Mouse (Mus musculus) hindbrain, embryonic 16.5 days (tissue): ENCODE measurements around the gene Kcp. TPM values are rescaled to one million over a fixed set of nuclear protein-coding genes. Genes with fewer than 3 reads are reported as not detected.

Experiments
- ATAC-seq: fragments of 200-750 bp; cut with Nextera tagmentation; 2 replicates; pipeline ENCODE4 v1.8.0; 2017; ENCODE audit warnings: moderate TSS enrichment, moderate library complexity
- H3K27ac ChIP-seq: fragments of 300-500 bp; sonication (generic); 2 replicates; pipeline ENCODE4 v1.5.1; 2014; ENCODE audit warnings: low read depth, mild to moderate bottlenecking, control low read depth, low read length, moderate library complexity
- H3K27me3 ChIP-seq: fragments of 300-500 bp; sonication (generic); replicated peaks from 2 replicates; pipeline ENCODE4 v1.6.1; 2014; ENCODE audit warnings: low read length; ENCODE audit not compliant: control insufficient read depth, insufficient read depth
- H3K36me3 ChIP-seq: fragments of 300-500 bp; sonication (generic); 2 replicates; pipeline ENCODE4 v1.6.1; 2014; ENCODE audit warnings: mild to moderate bottlenecking, low read length, moderate library complexity, mixed read lengths; ENCODE audit not compliant: control insufficient read depth, insufficient read depth
- H3K4me1 ChIP-seq: fragments of 300-500 bp; sonication (generic); 2 replicates; pipeline ENCODE4 v1.6.1; 2014; ENCODE audit warnings: low read depth, low read length; ENCODE audit not compliant: control insufficient read depth, insufficient read depth
- H3K4me2 ChIP-seq: fragments of 300-500 bp; sonication (generic); 2 replicates; pipeline ENCODE4 v1.6.1; 2014; ENCODE audit warnings: mild to moderate bottlenecking, low read length, control low read depth, moderate library complexity
- H3K4me3 ChIP-seq: fragments of 300-500 bp; sonication (generic); 2 replicates; pipeline ENCODE4 v1.5.1; 2014; ENCODE audit warnings: mild to moderate bottlenecking, low read length, control low read depth, moderate library complexity
- H3K9ac ChIP-seq: fragments of 300-500 bp; sonication (generic); 2 replicates; pipeline ENCODE4 v1.6.1; 2014; ENCODE audit warnings: low read depth, mild to moderate bottlenecking, control low read depth, low read length, moderate library complexity
- H3K9me3 ChIP-seq: fragments of 300-500 bp; sonication (generic); 2 replicates; pipeline ENCODE4 v1.6.1; 2014; ENCODE audit warnings: mild to moderate bottlenecking, low read length, moderate library complexity; ENCODE audit not compliant: control insufficient read depth
- WGBS: fragments of 180-500 bp; shearing (Covaris S2); extraction: QIAGEN DNeasy Blood & Tissue Kit; methylation state at CpG from one replicate; pipeline ENCODE4 v1.1.7; 2014; 5-methylcytosine and 5-hydroxymethylcytosine counted together
- polyA plus RNA-seq: library from polyadenylated mRNA; unstranded; fragments of >200 nt; fragmentation: Nextera tagmentation; extraction: Ambion mirVana; gene quantifications from 2 replicates; pipeline ENCODE4 v1.2.1, GENCODE M21; 2015

Kcp gene
- polyA plus RNA-seq, 1 experiment from 2014 or later = 15.0 TPM

- H3K27ac ChIP-seq = no peak overlapping the region
- no peaks in the 10 kb centered on the region for H3K9me3 ChIP-seq
- ATAC-seq = peak; percentile 16; the same call in 1 of the 2 replicates
- H3K9ac ChIP-seq = no peak overlapping the region; the same call in 1 of the 2 replicates
- H3K4me1 ChIP-seq = peaks cover 7% of the 10 kb centered on the region
- H3K36me3 ChIP-seq = no peaks in the 10 kb centered on the region
- H3K4me2 ChIP-seq = peak overlapping the region; percentile 66
- peaks cover 16% of the 10 kb centered on the region for H3K27me3 ChIP-seq
- WGBS = 22% methylated on average over 8 of the region's 8 CpGs
- H3K4me3 ChIP-seq = peak overlapping the region; percentile 54
Measured at GRCm38 (mm10) chr6:29506834-29507233, 918 bp downstream of the Kcp start.

GRCm38 (mm10) chr6:29505493-29505892, 2.3 kb downstream of the Kcp start:
- H3K9me3 ChIP-seq = no peaks in the 10 kb centered on the region
- WGBS = 92% methylated on average over 5 of the region's 5 CpGs
- H3K4me3 ChIP-seq = no peak overlapping the region
- no peak overlapping the region for H3K4me2 ChIP-seq
- H3K4me1 ChIP-seq = peaks cover 7% of the 10 kb centered on the region
- H3K27ac ChIP-seq = no peak overlapping the region
- H3K36me3 ChIP-seq = no peaks in the 10 kb centered on the region
- no peak for ATAC-seq
- peaks cover 16% of the 10 kb centered on the region for H3K27me3 ChIP-seq
- H3K9ac ChIP-seq = no peak overlapping the region

GRCm38 (mm10) chr6:29501599-29501998, 6.2 kb downstream of the Kcp start:
- WGBS = 100% methylated on average over 1 of the region's 1 CpGs
- H3K9me3 ChIP-seq = no peaks in the 10 kb centered on the region
- no peaks in the 10 kb centered on the region for H3K36me3 ChIP-seq
- no peak for ATAC-seq
- H3K4me1 ChIP-seq = no peaks in the 10 kb centered on the region
- no peak overlapping the region for H3K9ac ChIP-seq
- peaks cover 8% of the 10 kb centered on the region for H3K27me3 ChIP-seq
- H3K4me3 ChIP-seq = no peak overlapping the region
- H3K4me2 ChIP-seq = no peak overlapping the region
- H3K27ac ChIP-seq = no peak overlapping the region

GRCm38 (mm10) chr6:29500810-29501209, 6.9 kb downstream of the Kcp start:
- ATAC-seq = no peak
- H3K9me3 ChIP-seq = no peaks in the 10 kb centered on the region
- no peak overlapping the region for H3K27ac ChIP-seq
- H3K4me1 ChIP-seq = no peaks in the 10 kb centered on the region
- no peaks in the 10 kb centered on the region for H3K36me3 ChIP-seq
- H3K4me2 ChIP-seq = no peak overlapping the region
- no peak overlapping the region for H3K4me3 ChIP-seq
- WGBS = 91% methylated on average over 6 of the region's 6 CpGs
- peaks cover 9% of the 10 kb centered on the region for H3K27me3 ChIP-seq
- H3K9ac ChIP-seq = no peak overlapping the region

GRCm38 (mm10) chr6:29500177-29500576, 7.6 kb downstream of the Kcp start:
- Histone ChIP-seq H3K4me1 (no peaks in the 10 kb centered on the region), H3K36me3 (no peaks in the 10 kb centered on the region)

GRCm38 (mm10) chr6:29497791-29498190, 10.0 kb downstream of the Kcp start:
- H3K36me3 ChIP-seq = no peaks in the 10 kb centered on the region
- no peaks in the 10 kb centered on the region for H3K9me3 ChIP-seq
- H3K9ac ChIP-seq = no peak overlapping the region
- no peak overlapping the region for H3K27ac ChIP-seq
- no peak overlapping the region for H3K4me3 ChIP-seq
- H3K4me2 ChIP-seq = no peak overlapping the region
- WGBS = 39% methylated on average over 2 of the region's 2 CpGs
- no peaks in the 10 kb centered on the region for H3K4me1 ChIP-seq
- peak; percentile 60 for ATAC-seq
- peaks cover 14% of the 10 kb centered on the region for H3K27me3 ChIP-seq

More at GRCm38 (mm10) chr6:29500177-29500576, 7.6 kb downstream of the Kcp start:
- Histone ChIP-seq H3K27me3 (peaks cover 14% of the 10 kb centered on the region), H3K4me2 (no peak overlapping the region), H3K4me3 (no peak overlapping the region), H3K9ac (no peak overlapping the region), H3K9me3 (no peaks in the 10 kb centered on the region), H3K27ac (no peak overlapping the region)
- WGBS = 92% methylated on average over 7 of the region's 7 CpGs
- no peak for ATAC-seq

GRCm38 (mm10) chr6:29496270-29496669, 11.5 kb downstream of the Kcp start:
- Histone ChIP-seq H3K4me2 (no peak overlapping the region), H3K4me1 (no peaks in the 10 kb centered on the region), H3K4me3 (no peak overlapping the region; the same call in 1 of the 2 replicates), H3K9ac (no peak overlapping the region), H3K27ac (no peak overlapping the region), H3K9me3 (no peaks in the 10 kb centered on the region), H3K36me3 (no peaks in the 10 kb centered on the region), H3K27me3 (peaks cover 14% of the 10 kb centered on the region)
- ATAC-seq = no peak
- 13% methylated on average over 24 of the region's 25 CpGs for WGBS

- H3K4me2 ChIP-seq = no peak overlapping the region
- H3K4me3 ChIP-seq = no peak overlapping the region
- no peak overlapping the region for H3K27ac ChIP-seq
- H3K9ac ChIP-seq = no peak overlapping the region
- no peaks in the 10 kb centered on the region for H3K9me3 ChIP-seq
- H3K36me3 ChIP-seq = no peaks in the 10 kb centered on the region
- no peak for ATAC-seq
- no peaks in the 10 kb centered on the region for H3K4me1 ChIP-seq
- WGBS = 89% methylated on average over 4 of the region's 4 CpGs
- H3K27me3 ChIP-seq = peaks cover 14% of the 10 kb centered on the region
Measured at GRCm38 (mm10) chr6:29494101-29494500, 13.7 kb downstream of the Kcp start.

- WGBS = 53% methylated on average over 2 of the region's 2 CpGs
- peaks cover 9% of the 10 kb centered on the region for H3K27me3 ChIP-seq
- H3K4me3 ChIP-seq = no peak overlapping the region
- no peaks in the 10 kb centered on the region for H3K4me1 ChIP-seq
- no peak overlapping the region for H3K9ac ChIP-seq
- no peak for ATAC-seq
- no peaks in the 10 kb centered on the region for H3K36me3 ChIP-seq
- no peak overlapping the region for H3K27ac ChIP-seq
- H3K4me2 ChIP-seq = no peak overlapping the region
- no peaks in the 10 kb centered on the region for H3K9me3 ChIP-seq
Measured at GRCm38 (mm10) chr6:29485951-29486350, 21.8 kb downstream of the Kcp start.
